Mouse (Mus musculus) MN1 (cell line): ENCODE measurements around the gene Gm45713.
"Not testable (repeated sequence)": the region's sequence is repeated elsewhere in the genome, so short reads cannot be mapped to it uniquely, and the experiment has no call there.

Source experiments
- DNase-seq: peaks from one replicate; pipeline ENCODE4 v3.0.0-alpha.2; 2016; ENCODE audit warnings: low spot score

The Gm45713 gene

GRCm38 (mm10) chr7:45162996-45163615 is 27.1 kb upstream of the Gm45713 start:
- no peak for DNase-seq

DNA sequence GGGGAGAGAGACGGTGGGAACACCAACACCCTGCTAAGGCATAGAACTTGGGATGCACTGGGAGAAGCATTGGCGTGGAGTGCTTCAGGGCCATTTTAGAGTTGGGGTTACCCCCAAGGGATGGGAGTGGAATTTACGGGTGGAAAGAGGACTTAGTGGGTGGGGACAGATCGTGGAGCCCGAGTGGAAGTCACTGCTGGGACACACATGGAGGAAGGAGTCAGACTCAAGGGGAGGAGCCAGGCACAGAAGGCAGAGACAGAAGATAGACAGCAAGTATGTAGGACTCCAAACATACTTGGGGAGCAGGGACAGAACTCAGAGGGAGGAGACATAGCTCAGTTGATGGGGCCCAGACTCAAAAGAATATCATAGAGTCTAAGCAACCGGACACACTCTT is 26.5 kb upstream of the Gm45713 start:
- no peak for DNase-seq

- DNase-seq, result peak; percentile 92
These were observed 25.8 kb upstream of the Gm45713 start for GRCm38 (mm10) chr7:45161612-45162473.

DNA sequence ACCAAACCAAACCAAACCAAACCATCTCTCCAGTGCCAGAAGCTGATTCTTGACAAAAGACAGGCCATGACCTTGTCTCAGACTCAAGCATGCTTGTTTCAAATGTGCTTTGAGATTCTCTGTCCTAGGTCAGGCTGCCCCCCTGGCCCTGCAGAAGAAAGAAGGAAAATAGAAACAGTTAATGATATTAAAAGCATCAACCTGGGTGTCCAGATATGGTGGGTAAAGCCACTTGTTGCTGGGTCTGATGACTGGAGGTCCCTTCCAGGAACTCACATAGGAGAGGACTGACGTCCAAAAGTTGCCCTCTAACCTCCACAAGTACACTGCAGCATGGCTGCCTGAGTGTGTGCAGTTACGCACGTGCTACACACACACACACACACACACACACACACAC is 24.8 kb upstream of the Gm45713 start:
- DNase-seq, result no peak

DNA sequence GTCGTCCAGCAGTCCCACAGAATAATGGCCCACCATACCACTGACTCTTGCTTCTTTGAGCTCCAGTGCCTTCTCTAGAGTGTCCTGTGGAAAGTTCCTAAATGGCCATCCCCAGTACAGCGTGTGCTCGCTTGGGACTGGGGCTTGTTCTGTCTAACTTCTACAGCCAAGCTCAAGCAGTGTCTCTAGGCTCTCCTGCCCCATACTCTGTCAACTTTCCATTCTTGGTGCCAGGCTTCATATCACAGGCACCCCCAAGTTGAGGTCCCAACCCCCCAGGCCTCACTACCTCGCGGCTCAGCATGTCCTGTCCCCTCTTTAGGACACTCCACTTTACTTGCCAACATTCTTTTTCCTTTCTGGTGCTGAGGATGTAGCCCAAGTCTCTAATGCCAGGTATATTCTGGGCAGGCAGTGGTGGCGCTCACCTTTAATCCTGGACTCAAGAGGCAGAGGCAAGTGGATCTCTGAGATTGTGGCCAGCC is 24.3 kb upstream of the Gm45713 start:
- DNase-seq, result no peak

- DNase-seq, result no peak
These were observed 23.0 kb upstream of the Gm45713 start for GRCm38 (mm10) chr7:45158991-45159390.

- DNase-seq, result no peak
These were observed 21.4 kb upstream of the Gm45713 start for GRCm38 (mm10) chr7:45157459-45157858.

DNA sequence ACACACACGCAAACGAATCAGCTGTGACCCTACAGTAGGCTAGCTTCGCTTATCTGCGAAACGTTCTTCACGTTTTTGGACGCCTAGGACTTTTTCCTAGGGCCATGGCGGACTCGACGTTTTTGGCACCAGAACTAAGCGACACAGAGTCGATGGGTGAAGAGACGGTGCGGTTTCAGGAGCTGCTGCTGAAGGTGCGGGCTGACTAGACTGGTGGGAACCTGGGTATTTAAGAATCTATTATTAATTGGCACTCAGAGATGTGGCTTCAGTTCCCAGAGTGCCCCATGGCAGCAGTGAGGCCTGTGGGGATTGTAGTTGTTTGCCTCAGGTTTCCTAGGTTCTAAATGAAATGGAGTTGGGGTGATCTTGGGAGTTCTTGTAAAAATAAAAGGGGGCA is 20.2 kb upstream of the Gm45713 start:
- no peak for DNase-seq

DNA sequence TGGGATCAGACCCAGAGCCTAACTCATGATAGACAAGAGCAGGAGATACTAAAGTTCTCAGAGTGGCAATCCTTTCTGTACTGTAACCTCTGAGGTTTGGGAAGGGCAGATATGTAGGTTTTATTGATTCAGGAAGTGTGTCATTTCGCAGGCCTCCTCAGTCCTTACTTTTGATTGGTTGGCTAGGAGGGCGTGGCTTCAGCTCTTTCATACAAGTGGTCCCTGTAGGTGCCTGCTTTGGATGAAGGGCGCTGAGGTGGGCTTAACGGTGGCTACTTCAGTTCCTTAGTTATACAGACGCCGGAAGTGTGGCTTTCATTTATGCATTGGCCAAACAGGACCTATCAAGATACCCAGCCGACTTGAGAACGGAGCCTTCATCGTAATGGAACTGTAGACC is 19.6 kb upstream of the Gm45713 start:
- DNase-seq, result no peak

DNA sequence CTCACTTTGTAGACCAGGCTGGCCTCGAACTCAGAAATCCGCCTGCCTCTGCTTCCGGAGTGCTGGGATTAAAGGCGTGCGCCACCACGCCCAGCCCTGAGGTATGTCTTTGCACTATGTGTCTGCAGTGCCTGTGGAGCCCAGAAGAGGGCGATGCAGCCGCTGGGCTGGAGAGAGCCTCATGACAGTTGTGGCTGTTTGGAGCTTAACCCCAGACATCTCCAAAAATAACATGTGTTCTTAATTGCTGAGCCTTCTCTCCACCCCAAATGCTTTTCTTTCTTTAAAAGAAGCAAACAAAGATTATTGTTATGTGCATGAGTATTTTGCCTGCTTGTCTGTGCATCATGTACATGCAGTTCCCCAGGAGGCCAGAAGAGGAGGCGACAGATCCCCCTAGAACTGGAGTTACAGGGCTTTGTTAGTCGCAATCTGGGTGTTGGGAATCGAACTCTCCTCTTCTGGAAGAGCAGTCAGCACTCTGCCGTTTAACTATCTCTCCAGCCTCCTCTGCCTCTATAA is 19.0 kb upstream of the Gm45713 start:
- peak; percentile 52 for DNase-seq

DNA sequence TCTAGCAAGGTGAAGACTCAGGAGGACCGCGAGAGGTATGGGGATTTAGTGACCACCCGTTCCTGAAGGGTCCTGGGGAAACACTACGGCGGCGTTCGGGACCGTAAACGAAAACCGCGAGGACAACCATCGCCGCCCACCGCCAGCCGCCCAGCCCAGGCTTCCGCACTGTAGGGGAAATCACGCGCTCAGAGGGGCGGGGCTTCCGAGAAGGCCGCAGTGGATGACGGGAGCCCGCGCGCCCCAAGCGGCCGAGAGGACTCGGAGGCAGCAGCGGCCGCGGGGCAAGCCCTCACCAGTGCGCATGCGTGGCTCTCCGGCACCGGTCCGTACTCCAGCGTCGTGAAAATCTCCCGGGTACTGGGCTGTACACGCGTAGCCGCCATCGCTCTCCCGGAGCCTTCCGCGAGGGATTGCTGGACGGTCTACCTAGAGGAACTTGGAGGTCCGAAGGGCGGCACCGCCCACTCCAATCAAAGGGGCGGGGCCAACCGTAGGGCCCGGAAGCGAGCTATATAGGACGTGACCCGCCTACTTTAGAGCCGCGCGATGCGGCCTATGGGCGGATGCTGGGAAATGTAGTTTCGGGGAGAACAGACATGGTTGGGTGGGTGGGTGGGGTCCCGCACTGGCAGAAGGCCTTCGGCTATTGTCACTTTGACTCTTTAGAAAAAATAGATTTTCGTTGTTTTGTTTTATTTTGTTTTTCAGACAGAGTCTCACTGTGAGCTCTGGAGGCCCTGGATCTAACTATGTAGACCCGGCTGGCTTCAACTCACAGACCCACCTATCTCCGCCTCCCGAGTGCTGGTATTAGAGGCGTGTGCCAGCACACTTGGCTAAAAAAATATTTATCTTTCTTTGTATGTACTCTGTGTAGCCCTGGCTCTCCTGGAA is 18.3 kb upstream of the Gm45713 start, which contains the start of the genes Pih1d1 and Aldh16a1:
Gene Pih1d1 (plus strand): TSS at position 208 of the 897 bp plus-strand sequence.
Gene Aldh16a1 (minus strand): TSS at position 489 of the 897 bp plus-strand sequence.
- DNase-seq, result peak; percentile 95

GRCm38 (mm10) chr7:45153586-45153985 is 17.6 kb upstream of the Gm45713 start:
- DNase-seq, result no peak

- not testable (repeated sequence) for DNase-seq
These were observed 17.0 kb upstream of the Gm45713 start for GRCm38 (mm10) chr7:45153052-45153451.

DNA sequence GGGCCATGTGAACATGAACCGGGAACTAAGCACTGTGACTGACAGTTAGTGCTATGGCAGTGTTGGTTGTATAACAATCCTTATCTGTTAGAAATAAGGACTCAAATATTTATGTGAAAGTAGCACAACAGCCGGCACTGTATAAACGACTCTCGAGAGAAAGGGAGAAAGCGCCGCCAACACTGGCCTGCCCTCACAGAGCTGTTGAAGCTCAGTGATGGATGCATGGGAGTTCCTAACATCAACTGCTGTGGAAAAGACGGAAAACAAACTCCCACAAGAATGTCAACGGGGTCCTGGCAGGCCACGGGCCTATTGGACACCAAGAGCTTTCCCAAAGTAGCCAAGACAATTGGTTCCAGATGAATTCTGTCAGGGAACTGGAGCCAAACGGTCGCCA is 15.3 kb upstream of the Gm45713 start:
- no peak for DNase-seq

- DNase-seq, result no peak
These were observed 14.3 kb upstream of the Gm45713 start for GRCm38 (mm10) chr7:45150321-45150720.

GRCm38 (mm10) chr7:45149545-45149944 is 13.5 kb upstream of the Gm45713 start:
- DNase-seq, result no peak

GRCm38 (mm10) chr7:45148534-45149098 is 12.6 kb upstream of the Gm45713 start:
- DNase-seq, result no peak

- no peak for DNase-seq
These were observed 11.9 kb upstream of the Gm45713 start for GRCm38 (mm10) chr7:45147899-45148298.

GRCm38 (mm10) chr7:45147267-45147666 is 11.2 kb upstream of the Gm45713 start:
- no peak for DNase-seq

- no peak for DNase-seq
These were observed 9.4 kb upstream of the Gm45713 start for GRCm38 (mm10) chr7:45145460-45145859.

DNA sequence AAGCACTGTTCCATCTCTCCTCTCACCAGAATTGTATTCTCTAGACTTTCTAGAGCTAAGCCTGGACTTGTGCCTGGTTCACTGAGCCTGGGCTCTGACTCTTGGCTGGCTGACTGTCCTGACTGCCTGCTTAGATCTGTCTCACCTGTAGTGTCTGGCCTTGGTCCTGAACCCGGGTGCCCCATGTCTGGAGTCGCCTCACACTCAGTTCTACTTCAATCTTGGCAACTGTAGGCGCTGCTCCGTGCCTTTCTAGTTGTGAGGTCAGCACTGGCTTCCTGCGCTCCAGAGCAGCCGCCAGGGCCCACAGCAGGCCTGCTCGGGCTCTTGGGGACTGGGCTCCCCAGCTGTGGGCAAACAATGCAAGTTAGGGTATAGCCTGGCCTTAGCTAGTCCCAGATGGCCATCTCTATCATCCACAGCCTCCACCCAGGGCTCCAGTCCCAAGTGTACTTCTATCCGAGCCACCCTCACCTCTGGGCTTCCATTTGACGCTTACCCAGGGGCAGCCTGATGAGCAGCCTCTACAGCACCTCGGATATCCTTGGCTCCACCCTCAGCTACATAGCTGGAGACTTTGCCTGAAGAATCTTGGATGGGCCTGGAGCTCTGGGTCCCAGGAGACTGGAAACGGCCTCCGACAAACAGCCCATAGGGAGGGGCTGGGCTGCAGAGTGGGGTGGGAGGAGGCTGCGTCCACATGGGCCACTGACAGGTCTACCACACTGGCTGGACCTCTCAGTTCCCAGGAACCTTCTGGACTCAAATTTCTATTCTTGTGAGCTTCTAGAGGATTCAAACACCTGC is 8.5 kb upstream of the Gm45713 start:
- DNase-seq, result no peak
